Mouse (Mus musculus): ENCODE data around the gene Ggt6. TPM values are rescaled to one million over a fixed set of nuclear protein-coding genes. Genes with fewer than 3 reads are reported as not detected.

The Ggt6 gene
- polyA plus RNA-seq (2014; fragmentation: Nextera tagmentation; extraction: Ambion mirVana) = not detected in 2 replicates

GRCm38 (mm10) chr11:72434963-72435693 lies at the start of gene Ggt6:
Gene Ggt6, plus strand, starts transcription at chr11:72435526.
- H3K4me2 ChIP-seq = no peak within 1 kb of the TSS
- no peaks in the 10 kb centered on the region for H3K9me3 ChIP-seq (replicated peaks; ENCODE audit: control insufficient read depth, low read length)
- no peak for ATAC-seq (replicated peaks; ENCODE audit: insufficient number of reproducible peaks, low FRiP score, low TSS enrichment)
- 65% methylated on average over 11 of the region's 11 CpGs for WGBS (ENCODE audit: insufficient replicate concordance)
- no peak within 1 kb of the TSS for H3K4me3 ChIP-seq (ENCODE audit: low read depth, low read length)
- no peak within 1 kb of the TSS for H3K9ac ChIP-seq (ENCODE audit: low read depth, low read length)
- H3K4me1 ChIP-seq (ENCODE audit: control insufficient read depth, insufficient read depth, low read length) = no peaks in the 10 kb centered on the region
- H3K36me3 ChIP-seq (ENCODE audit: control insufficient read depth, insufficient read depth, low read length) = no peaks in the 10 kb centered on the region
- no peak within 1 kb of the TSS for H3K27ac ChIP-seq (ENCODE audit: low read depth, low read length)
- no peaks in the 10 kb centered on the region for H3K27me3 ChIP-seq (ENCODE audit: control insufficient read depth, insufficient read depth, low read length)

GRCm38 (mm10) chr11:72388113-72388529 lies 47.2 kb upstream of the Ggt6 start:
- no peak for ATAC-seq (replicated peaks; ENCODE audit: insufficient number of reproducible peaks, low FRiP score, low TSS enrichment)
- Histone ChIP-seq H3K27ac (ENCODE audit: low read depth, low read length) (no peak overlapping the region), H3K4me3 (ENCODE audit: low read depth, low read length) (no peak overlapping the region), H3K9ac (ENCODE audit: low read depth, low read length) (no peak overlapping the region), H3K36me3 (ENCODE audit: control insufficient read depth, insufficient read depth, low read length) (peaks cover 18% of the 10 kb centered on the region), H3K4me1 (ENCODE audit: control insufficient read depth, insufficient read depth, low read length) (no peaks in the 10 kb centered on the region), H3K27me3 (ENCODE audit: control insufficient read depth, insufficient read depth, low read length) (no peaks in the 10 kb centered on the region), H3K4me2 (no peak overlapping the region), H3K9me3 (replicated peaks; ENCODE audit: control insufficient read depth, low read length) (no peaks in the 10 kb centered on the region)
- 93% methylated on average over 6 of the region's 6 CpGs for WGBS (ENCODE audit: insufficient replicate concordance)

DNA sequence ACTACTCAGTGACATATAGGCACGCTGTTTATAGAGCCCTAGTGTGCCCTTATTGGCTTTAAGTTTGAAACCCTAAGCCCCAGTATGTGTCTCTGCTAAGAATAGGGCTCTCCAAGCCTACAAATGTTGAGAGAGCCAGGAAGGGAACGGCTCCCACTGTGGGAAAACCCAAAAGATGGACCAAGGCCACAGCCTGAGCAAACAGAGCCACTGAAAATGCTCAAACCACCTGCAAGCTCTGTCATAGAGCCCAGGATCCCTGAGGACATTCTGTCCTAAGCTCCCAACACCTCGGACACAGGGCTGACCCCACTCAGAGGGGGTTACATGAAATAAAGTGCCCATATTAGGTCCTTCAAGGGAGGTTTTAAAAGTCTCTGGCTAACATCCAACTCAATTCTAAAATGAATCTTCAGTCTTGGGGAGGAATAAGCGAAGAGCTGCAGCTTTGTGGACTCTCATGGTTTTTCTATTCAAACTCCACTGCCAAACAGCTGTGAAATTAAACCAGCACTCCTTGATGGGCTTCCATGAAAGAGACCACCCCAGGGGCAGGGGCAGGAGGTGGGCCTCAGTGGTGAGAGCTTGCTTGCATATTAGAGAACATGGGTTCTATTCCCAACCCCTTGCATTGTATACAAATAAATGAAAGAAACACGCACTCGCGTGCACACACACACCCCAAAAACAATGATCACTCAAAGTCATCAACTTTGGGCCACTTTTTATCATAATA lies 45.8 kb upstream of the Ggt6 start:
- Histone ChIP-seq H3K9ac (ENCODE audit: low read depth, low read length) (no peak overlapping the region), H3K9me3 (replicated peaks; ENCODE audit: control insufficient read depth, low read length) (no peaks in the 10 kb centered on the region), H3K27me3 (ENCODE audit: control insufficient read depth, insufficient read depth, low read length) (no peaks in the 10 kb centered on the region), H3K27ac (ENCODE audit: low read depth, low read length) (no peak overlapping the region), H3K4me2 (no peak overlapping the region), H3K4me3 (ENCODE audit: low read depth, low read length) (no peak overlapping the region), H3K36me3 (ENCODE audit: control insufficient read depth, insufficient read depth, low read length) (peaks cover 20% of the 10 kb centered on the region), H3K4me1 (ENCODE audit: control insufficient read depth, insufficient read depth, low read length) (peaks cover 1% of the 10 kb centered on the region; the same call in 1 of the 2 replicates)
- no peak for ATAC-seq (replicated peaks; ENCODE audit: insufficient number of reproducible peaks, low FRiP score, low TSS enrichment)
- 89% methylated on average over 7 of the region's 7 CpGs for WGBS (ENCODE audit: insufficient replicate concordance)

DNA sequence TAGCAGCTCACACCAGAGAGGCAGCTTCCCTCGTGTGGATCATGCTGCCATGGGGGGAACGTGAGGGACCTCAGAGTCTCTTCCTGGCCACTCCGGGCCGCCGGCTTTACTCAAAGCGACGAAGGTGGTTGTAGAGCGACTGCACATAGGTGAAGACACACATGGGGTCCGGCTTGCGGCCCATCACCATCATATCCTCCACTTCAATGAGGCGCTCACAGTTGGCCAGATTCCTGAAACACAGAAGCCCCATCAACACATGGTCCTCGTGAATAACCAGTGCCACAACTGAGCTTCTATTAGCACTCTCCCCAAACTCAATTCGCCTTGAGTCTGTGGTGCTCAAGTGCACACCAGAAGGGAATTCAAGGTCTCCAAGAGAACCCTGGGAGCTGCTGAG lies 44.1 kb upstream of the Ggt6 start:
- H3K36me3 ChIP-seq (ENCODE audit: control insufficient read depth, insufficient read depth, low read length) = peaks cover 20% of the 10 kb centered on the region
- ATAC-seq (replicated peaks; ENCODE audit: insufficient number of reproducible peaks, low FRiP score, low TSS enrichment) = no peak
- 88% methylated on average over 13 of the region's 13 CpGs for WGBS (ENCODE audit: insufficient replicate concordance)
- no peaks in the 10 kb centered on the region for H3K9me3 ChIP-seq (replicated peaks; ENCODE audit: control insufficient read depth, low read length)
- no peak overlapping the region for H3K9ac ChIP-seq (ENCODE audit: low read depth, low read length)
- H3K27me3 ChIP-seq (ENCODE audit: control insufficient read depth, insufficient read depth, low read length) = no peaks in the 10 kb centered on the region
- H3K4me3 ChIP-seq (ENCODE audit: low read depth, low read length) = no peak overlapping the region
- H3K27ac ChIP-seq (ENCODE audit: low read depth, low read length) = no peak overlapping the region
- H3K4me2 ChIP-seq = no peak overlapping the region
- H3K4me1 ChIP-seq (ENCODE audit: control insufficient read depth, insufficient read depth, low read length) = peaks cover 18% of the 10 kb centered on the region

DNA sequence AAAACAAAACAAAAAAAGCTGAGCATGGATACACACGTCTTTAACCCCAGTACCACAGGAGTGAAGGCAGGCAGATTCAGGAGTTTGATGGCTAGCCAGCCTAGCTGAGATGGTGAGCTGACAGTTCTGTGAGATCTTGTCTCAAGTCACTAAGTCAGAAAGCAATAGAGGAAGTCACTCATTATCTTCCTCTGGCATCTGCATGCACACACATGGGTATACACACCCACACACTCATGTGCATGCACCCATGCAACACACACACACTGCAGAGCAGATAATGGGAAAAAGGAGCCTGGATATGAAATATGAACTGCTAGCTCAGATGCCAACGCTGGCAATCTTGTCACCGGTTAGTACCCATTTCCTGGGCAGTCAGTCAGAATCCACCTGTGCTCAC lies 42.1 kb upstream of the Ggt6 start:
- Histone ChIP-seq H3K4me3 (ENCODE audit: low read depth, low read length) (no peak overlapping the region), H3K9me3 (replicated peaks; ENCODE audit: control insufficient read depth, low read length) (no peaks in the 10 kb centered on the region), H3K36me3 (ENCODE audit: control insufficient read depth, insufficient read depth, low read length) (peaks cover 11% of the 10 kb centered on the region), H3K4me1 (ENCODE audit: control insufficient read depth, insufficient read depth, low read length) (peaks cover 38% of the 10 kb centered on the region), H3K27ac (ENCODE audit: low read depth, low read length) (no peak overlapping the region), H3K9ac (ENCODE audit: low read depth, low read length) (no peak overlapping the region), H3K27me3 (ENCODE audit: control insufficient read depth, insufficient read depth, low read length) (no peaks in the 10 kb centered on the region), H3K4me2 (no peak overlapping the region)
- 98% methylated on average over 3 of the region's 3 CpGs for WGBS (ENCODE audit: insufficient replicate concordance)
- no peak for ATAC-seq (replicated peaks; ENCODE audit: insufficient number of reproducible peaks, low FRiP score, low TSS enrichment)

GRCm38 (mm10) chr11:72393669-72394068 lies 41.7 kb upstream of the Ggt6 start:
- Histone ChIP-seq H3K4me2 (no peak overlapping the region), H3K27me3 (ENCODE audit: control insufficient read depth, insufficient read depth, low read length) (no peaks in the 10 kb centered on the region), H3K27ac (ENCODE audit: low read depth, low read length) (no peak overlapping the region), H3K36me3 (ENCODE audit: control insufficient read depth, insufficient read depth, low read length) (peaks cover 9% of the 10 kb centered on the region), H3K9ac (ENCODE audit: low read depth, low read length) (no peak overlapping the region), H3K4me1 (ENCODE audit: control insufficient read depth, insufficient read depth, low read length) (peaks cover 38% of the 10 kb centered on the region), H3K4me3 (ENCODE audit: low read depth, low read length) (no peak overlapping the region), H3K9me3 (replicated peaks; ENCODE audit: control insufficient read depth, low read length) (no peaks in the 10 kb centered on the region)
- 68% methylated on average over 5 of the region's 5 CpGs for WGBS (ENCODE audit: insufficient replicate concordance)
- ATAC-seq (replicated peaks; ENCODE audit: insufficient number of reproducible peaks, low FRiP score, low TSS enrichment) = no peak

GRCm38 (mm10) chr11:72394694-72395093 lies 40.6 kb upstream of the Ggt6 start:
- no peaks in the 10 kb centered on the region for H3K27me3 ChIP-seq (ENCODE audit: control insufficient read depth, insufficient read depth, low read length)
- H3K4me3 ChIP-seq (ENCODE audit: low read depth, low read length) = no peak overlapping the region
- peaks cover 13% of the 10 kb centered on the region for H3K36me3 ChIP-seq (ENCODE audit: control insufficient read depth, insufficient read depth, low read length)
- H3K9me3 ChIP-seq (replicated peaks; ENCODE audit: control insufficient read depth, low read length) = no peaks in the 10 kb centered on the region
- ATAC-seq (replicated peaks; ENCODE audit: insufficient number of reproducible peaks, low FRiP score, low TSS enrichment) = no peak
- H3K27ac ChIP-seq (ENCODE audit: low read depth, low read length) = peak overlapping the region; percentile 36; the same call in 1 of the 2 replicates
- peaks cover 38% of the 10 kb centered on the region for H3K4me1 ChIP-seq (ENCODE audit: control insufficient read depth, insufficient read depth, low read length)
- no peak overlapping the region for H3K9ac ChIP-seq (ENCODE audit: low read depth, low read length)
- H3K4me2 ChIP-seq = no peak overlapping the region
- WGBS (ENCODE audit: insufficient replicate concordance) = 53% methylated on average over 2 of the region's 2 CpGs

DNA sequence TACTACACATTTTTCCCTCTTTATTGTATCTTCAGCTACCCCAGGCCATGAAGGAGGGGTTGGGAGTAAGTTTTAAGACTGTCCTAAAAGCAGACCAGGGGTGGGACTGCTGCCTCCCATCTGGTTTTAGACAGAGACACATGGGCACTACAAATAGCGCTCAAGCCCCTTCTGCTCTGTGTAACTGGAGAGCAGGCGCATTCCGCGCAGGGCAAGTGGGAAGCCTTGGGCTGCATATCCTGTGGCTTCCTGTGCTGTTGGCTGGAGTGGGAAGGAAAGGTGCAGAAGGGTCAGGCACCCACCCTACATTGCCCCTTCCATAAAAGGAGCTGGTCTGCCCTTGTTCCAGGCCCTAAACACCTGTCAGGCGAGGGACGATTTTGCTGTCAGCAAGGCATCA lies 39.7 kb upstream of the Ggt6 start:
- H3K36me3 ChIP-seq (ENCODE audit: control insufficient read depth, insufficient read depth, low read length) = peaks cover 20% of the 10 kb centered on the region
- no peaks in the 10 kb centered on the region for H3K27me3 ChIP-seq (ENCODE audit: control insufficient read depth, insufficient read depth, low read length)
- peak overlapping the region; percentile 67 for H3K27ac ChIP-seq (ENCODE audit: low read depth, low read length)
- no peak overlapping the region for H3K9ac ChIP-seq (ENCODE audit: low read depth, low read length)
- H3K4me2 ChIP-seq = no peak overlapping the region
- no peak overlapping the region for H3K4me3 ChIP-seq (ENCODE audit: low read depth, low read length)
- H3K9me3 ChIP-seq (replicated peaks; ENCODE audit: control insufficient read depth, low read length) = no peaks in the 10 kb centered on the region
- ATAC-seq (replicated peaks; ENCODE audit: insufficient number of reproducible peaks, low FRiP score, low TSS enrichment) = no peak
- 45% methylated on average over 6 of the region's 6 CpGs for WGBS (ENCODE audit: insufficient replicate concordance)
- H3K4me1 ChIP-seq (ENCODE audit: control insufficient read depth, insufficient read depth, low read length) = peaks cover 38% of the 10 kb centered on the region
